Mouse (Mus musculus): ENCODE data around the gene Emc10.

DNA sequence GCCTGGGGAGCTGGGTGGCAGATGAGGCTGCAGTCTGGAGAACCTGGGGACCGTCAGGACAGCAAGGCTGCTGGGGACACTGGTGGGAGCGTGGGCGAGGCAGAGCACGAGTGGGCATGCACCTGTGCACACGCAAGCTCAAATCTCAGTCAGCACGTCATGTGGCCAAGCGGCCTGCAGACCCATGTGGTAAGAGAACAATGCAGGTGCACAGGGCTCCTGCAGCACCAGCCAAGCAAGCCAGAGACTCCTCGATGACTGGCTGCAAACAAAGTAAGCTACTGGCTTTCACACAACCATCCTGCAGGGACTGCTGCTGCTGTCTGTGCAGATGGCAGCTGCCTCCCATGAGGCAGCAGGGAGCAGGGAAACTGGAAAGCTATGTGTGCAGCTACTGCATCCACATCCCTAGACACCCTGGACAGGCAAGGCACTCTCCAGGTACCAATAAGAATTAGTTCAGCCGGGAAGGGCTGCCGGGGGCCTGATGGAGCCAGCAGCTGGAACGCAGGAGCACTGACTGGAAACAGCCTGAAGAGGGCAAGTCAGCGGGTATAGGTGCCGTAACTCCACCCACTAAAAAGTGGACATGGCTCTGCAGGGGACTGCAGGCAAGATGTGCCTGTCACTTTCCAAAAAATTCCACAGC, 9.3 kb downstream of the Emc10 start:
- TF ChIP-seq CTCF (conservative IDR thresholded peaks at IDR 0.05; ENCODE audit: insufficient read depth, insufficient read length, low read depth, low read length) (no peak), POLR2A (IDR thresholded peaks at IDR 0.05; ENCODE audit: low read depth, low read length) (no peak)
